Mouse (Mus musculus): ENCODE results near the gene Slc2a2. TPM values are rescaled to one million over a fixed set of nuclear protein-coding genes. Genes with fewer than 3 reads are reported as not detected.

Slc2a2 gene
- polyA plus RNA-seq (2012; rRNA removed; ENCODE audit: low replicate concordance): 0.04 and 0.24 TPM in 2 replicates

GRCm38 (mm10) chr3:28697797-28698196 is at the start of gene Slc2a2:
Gene Slc2a2 (plus strand): TSS chr3:28697903.

Other genes with a start within 250 kb of the Slc2a2 start
- gene Eif5a2, start 83.4 kb downstream of the Slc2a2 start, polyA plus RNA-seq (2012; rRNA removed; ENCODE audit: low replicate concordance): 0.56 and 1.6 TPM in 2 replicates
- gene Rpl22l1, start 107.5 kb downstream of the Slc2a2 start, polyA plus RNA-seq (2012; rRNA removed; ENCODE audit: low replicate concordance): 3.4 and 9.1 TPM in 2 replicates
- gene Gm1527, start 194.7 kb downstream of the Slc2a2 start, polyA plus RNA-seq (2012; rRNA removed; ENCODE audit: low replicate concordance): not detected in 2 replicates